Mouse (Mus musculus) thymus, postnatal 0 days (tissue): Measurements from ENCODE around the gene Dph2. TPM values are rescaled to one million over a fixed set of nuclear protein-coding genes. Genes with fewer than 3 reads are reported as not detected.

Source experiments
- polyA plus RNA-seq: library from polyadenylated mRNA; unstranded; fragments of >200 nt; fragmentation: Nextera tagmentation; extraction: Ambion mirVana; gene quantifications from 2 replicates; pipeline ENCODE4 v1.2.1, GENCODE M21; 2015

Gene Dph2
- polyA plus RNA-seq, 1 experiment from 2014 or later: 20.4 TPM

Other genes with a start within 250 kb of the Dph2 start
- gene Dmap1, start 209.8 kb downstream of the Dph2 start, polyA plus RNA-seq: 51.7 and 53.7 TPM in 2 replicates
- gene Gm12845, start 167.6 kb downstream of the Dph2 start, polyA plus RNA-seq: not detected in 2 replicates
- 0.10 TPM in 1 of 2 replicates, not detected in the other for gene Klf17, start 126.4 kb downstream of the Dph2 start, polyA plus RNA-seq
- 1.4 and 2.6 TPM in 2 replicates for gene Slc6a9, start 57.5 kb downstream of the Dph2 start, polyA plus RNA-seq
- gene Ccdc24, start 19.5 kb downstream of the Dph2 start, polyA plus RNA-seq: 0.08 and 0.33 TPM in 2 replicates
- gene B4galt2, start 8.5 kb downstream of the Dph2 start, polyA plus RNA-seq: 1.3 and 1.7 TPM in 2 replicates
- 215 TPM in 2 replicates for gene Atp6v0b, start 4.7 kb downstream of the Dph2 start, polyA plus RNA-seq
- gene Ipo13, start 23.0 kb upstream of the Dph2 start, polyA plus RNA-seq: 22.0 and 25.4 TPM in 2 replicates
- 0.05 and 0.30 TPM in 2 replicates for gene Artn, start 37.7 kb upstream of the Dph2 start, polyA plus RNA-seq
- 4.2 and 4.7 TPM in 2 replicates for gene St3gal3, start 242.9 kb upstream of the Dph2 start, polyA plus RNA-seq